Mouse (Mus musculus) cerebellum, adult 2 months (tissue): ENCODE measurements around the gene Phlpp1.

Source experiments
- CTCF ChIP-seq: fragments of 200-500 bp; IDR thresholded peaks from 2 replicates; pipeline ENCODE4 v1.5.1; 2011; ENCODE audit warnings: low read depth, mild to moderate bottlenecking, control low read depth, low read length, moderate library complexity, borderline replicate concordance; ENCODE audit not compliant: insufficient read depth
- POLR2A ChIP-seq: fragments of 200-500 bp; IDR thresholded peaks from 2 replicates; pipeline ENCODE4 v1.6.1; 2011; ENCODE audit warnings: low read length, control low read depth, borderline replicate concordance; ENCODE audit not compliant: insufficient read depth

- TF ChIP-seq CTCF (no peak), POLR2A (no peak)
Observed at GRCm38 (mm10) chr1:106132350-106132700, 39.2 kb upstream of the Phlpp1 start.
